Mouse (Mus musculus) brain, embryonic 18.5 days (tissue): ENCODE measurements at regions not wholly inside any gene's neighbourhood (a gene's known extent, or its start where the extent isn't known, plus 50 kb on each side); places are given as distances from the start of the nearest gene placed in this dataset.

Experiments
- DNase-seq: peaks from one replicate; pipeline ENCODE4 v3.0.0-alpha.2; 2012; ENCODE audit warnings: low read depth, low spot score

DNA sequence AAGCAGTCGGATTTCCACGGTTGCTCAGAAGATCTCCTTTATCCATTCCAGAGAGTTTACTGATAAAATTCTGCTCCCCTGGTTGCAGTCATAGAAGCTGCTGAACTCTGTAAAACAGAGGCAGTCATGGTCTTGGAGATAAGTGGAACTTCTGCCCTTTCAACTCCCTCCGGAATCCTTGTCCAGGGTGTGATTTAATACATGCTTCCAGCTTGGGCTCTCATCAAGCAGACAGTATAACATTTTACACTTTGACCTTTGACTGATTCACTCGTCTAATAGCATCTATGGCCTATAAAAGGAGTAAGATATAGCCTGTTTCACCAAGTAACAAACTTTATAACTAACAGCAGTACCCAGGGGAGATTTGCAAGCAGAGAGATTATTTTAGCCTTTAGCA, 274.0 kb upstream of the Dab2 start:
- no peak for DNase-seq

GRCm38 (mm10) chr15:6029214-6029613, 270.4 kb upstream of the Dab2 start:
- no peak for DNase-seq

DNA sequence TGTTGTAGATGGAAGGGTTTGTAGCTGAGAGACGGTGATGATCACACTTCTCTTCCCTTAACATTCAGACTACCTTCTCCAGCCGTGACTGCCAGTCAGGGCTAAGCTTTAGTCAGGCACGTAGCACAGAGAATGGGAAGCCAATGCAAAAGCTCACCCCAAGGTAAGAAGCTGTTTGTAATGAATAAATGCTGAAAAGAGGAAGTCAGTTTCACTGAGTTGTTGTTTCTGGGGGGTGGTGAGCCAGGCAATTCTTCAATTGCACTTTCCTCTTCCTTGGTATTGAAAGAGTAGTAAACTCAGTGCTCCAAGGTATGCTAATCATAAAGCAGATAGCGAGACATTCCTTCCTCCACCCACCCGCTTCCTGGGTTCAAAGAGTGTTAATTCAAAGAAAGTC, 269.2 kb upstream of the Dab2 start:
- DNase-seq: no peak

- no peak for DNase-seq
These were observed 265.4 kb upstream of the Dab2 start for GRCm38 (mm10) chr15:6034156-6034555.

- DNase-seq: no peak
These were observed 254.9 kb upstream of the Dab2 start for GRCm38 (mm10) chr15:6044511-6045256.

DNA sequence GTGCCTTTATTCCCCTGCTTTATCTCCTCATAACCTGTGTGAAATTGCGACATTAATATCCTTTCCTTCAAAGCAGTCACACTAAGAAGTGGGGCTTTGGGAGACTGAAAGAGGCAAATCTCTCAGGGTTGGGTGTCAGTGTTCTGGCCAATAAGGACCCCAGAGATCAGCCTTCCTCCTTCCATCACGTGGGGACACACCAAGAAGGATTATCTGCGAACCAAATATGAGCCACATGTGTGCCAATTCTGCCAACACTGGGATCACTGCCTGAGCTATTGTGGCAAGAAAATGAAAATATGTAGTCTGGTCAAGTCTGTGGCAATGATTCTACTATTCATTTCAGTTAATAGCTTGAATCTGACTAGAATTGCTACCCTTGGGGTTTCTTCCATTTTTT, 243.9 kb upstream of the Dab2 start:
- DNase-seq: no peak

- no peak for DNase-seq
These were observed 242.5 kb upstream of the Dab2 start for GRCm38 (mm10) chr15:6056887-6057626.

GRCm38 (mm10) chr15:6059361-6059760, 240.2 kb upstream of the Dab2 start:
- DNase-seq: no peak

GRCm38 (mm10) chr15:6059790-6060189, 239.8 kb upstream of the Dab2 start:
- DNase-seq: no peak

GRCm38 (mm10) chr15:6060649-6061048, 238.9 kb upstream of the Dab2 start:
- no peak for DNase-seq

- DNase-seq: no peak
These were observed 234.5 kb upstream of the Dab2 start for GRCm38 (mm10) chr15:6065100-6065499.

DNA sequence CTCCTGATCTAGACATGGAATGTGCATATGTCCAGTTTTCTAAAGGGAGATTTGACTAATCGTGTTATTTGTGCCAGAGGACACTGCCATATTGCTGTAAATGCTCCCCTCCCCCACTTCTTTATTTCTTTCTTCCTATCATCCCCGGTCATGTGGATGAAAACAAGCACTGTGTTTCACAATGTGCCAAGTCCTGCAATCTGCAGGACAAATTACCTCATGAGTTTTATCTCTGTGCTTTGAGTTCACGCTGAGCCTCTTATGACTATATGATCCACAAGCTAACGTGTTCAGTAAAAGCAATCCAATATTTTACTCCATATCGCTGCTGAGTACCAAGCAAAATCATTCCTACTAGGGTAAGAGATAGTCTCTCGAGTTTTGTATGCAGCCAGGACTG, 232.2 kb upstream of the Dab2 start:
- DNase-seq: no peak

- no peak for DNase-seq
These were observed 231.2 kb upstream of the Dab2 start for GRCm38 (mm10) chr15:6068371-6068770.

DNA sequence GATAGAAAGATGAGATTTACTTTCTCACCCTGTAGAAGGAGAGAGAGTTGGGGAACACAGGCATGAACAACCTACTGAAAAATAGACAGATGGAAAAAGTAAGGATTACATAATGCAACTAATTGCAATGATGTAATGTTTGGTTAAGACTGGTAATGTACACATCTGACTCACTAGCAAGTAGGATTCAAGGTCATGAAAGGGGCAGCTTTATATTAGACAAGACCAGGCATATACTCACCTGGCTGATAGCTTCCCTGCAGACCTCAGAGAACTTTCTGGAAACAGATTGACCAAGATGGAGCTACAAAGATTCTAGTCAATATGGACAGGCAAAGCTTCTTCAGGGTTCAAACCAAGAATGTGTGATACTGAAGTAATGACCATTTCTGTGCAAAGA, 227.7 kb upstream of the Dab2 start:
- no peak for DNase-seq

GRCm38 (mm10) chr15:6072920-6073319, 226.7 kb upstream of the Dab2 start:
- no peak for DNase-seq

DNA sequence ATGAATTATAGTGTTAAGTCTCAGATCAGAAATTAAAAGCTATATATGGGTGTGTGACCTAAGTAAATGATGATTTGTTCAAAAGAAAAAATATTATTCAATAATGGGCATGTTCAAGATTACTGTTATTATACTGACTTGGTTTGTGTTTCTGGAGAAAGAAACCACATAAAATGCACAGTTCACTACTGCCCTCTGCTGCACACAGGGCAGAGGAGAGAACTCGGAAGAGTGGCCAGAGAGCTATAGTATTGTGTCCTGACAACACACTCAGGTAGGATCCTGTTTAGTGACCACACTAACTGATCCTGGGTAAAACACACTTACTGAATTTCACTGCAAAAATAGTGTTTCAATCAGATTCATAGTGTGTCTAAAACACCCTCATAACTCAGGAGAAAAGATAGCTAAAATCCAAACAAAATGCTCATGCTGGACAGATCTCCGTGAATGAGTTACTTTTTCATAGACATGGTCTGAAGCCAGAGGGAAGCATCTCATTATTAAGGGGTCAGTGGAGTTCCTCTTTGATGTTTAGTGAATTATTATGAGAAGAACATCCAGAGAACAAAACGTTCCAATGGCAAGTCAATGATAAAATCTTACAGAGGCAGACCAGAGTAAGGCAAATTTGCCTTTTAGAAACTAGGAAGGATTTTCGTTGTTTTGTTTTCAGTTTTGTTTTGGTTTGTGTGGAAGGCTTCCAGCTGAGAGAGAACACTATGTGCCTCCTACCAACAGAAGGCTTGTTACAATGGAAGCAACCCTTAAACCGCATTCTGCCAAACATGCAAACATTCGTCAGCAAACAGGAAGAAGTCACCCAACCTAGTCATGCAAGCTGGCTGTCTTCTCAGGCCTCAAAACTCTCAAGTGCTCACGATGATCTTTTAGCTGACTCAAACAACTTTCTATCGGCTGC, 218.6 kb upstream of the Dab2 start:
- DNase-seq: peak; percentile 10

DNA sequence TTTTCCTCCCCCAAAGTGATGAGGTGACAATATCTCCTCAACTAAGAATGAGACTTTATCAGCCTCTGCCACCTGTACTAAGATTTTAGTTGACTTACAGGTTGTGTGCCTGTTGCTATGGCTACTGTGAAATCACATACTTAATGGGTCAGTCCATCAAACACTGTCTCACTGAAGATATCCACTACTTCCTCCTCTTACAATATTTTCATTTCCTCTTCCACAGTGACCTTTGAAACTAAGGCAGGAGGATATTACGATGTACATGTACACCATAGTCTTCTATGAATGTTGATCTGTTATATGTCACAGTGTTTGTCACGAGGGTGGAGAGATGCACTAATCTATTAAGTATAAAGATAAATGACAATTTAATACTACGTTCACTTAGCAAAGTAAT, 212.4 kb upstream of the Dab2 start:
- no peak for DNase-seq

DNA sequence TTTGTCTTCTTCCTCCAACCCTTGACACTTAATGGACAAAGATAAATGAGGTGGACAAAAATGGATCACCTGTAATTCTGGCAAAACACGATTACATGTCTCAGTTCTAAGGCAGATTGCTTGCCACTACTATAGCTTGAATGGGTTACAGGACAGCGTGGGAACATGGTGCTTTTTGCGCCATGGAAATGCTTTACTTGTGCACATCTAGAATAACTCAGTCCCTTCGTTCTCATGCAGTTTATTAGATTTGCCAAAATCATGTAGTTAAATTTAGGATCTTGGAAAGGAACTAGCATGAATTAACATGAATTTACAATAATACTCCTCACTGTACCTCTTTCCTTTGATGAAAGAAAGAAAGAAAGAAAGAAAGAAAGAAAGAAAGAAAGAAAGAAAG, 211.1 kb upstream of the Dab2 start:
- DNase-seq: peak; percentile 4

DNA sequence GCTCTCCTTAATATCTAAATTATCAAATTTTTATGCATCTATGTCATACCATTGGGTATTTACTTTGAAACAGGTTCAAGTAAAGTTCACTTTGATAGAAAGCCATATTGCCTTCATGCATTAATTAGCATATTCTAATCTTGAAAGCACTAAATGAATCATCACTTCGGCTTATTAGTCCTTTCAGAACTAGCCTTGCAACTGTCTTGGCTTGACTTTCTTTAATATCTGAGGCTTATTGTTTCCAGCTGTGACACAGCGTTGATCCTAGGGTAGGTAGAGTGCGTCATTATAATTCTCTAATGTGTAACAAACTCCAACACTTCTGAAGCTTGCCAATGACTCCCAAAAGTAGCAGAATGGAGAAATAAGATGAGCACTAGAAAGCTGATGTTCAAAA, 169.9 kb upstream of the Dab2 start:
- DNase-seq: no peak

- no peak for DNase-seq
These were observed 167.4 kb upstream of the Dab2 start for GRCm38 (mm10) chr15:6132216-6132615.

GRCm38 (mm10) chr15:6145071-6145470, 154.5 kb upstream of the Dab2 start:
- DNase-seq: no peak

DNA sequence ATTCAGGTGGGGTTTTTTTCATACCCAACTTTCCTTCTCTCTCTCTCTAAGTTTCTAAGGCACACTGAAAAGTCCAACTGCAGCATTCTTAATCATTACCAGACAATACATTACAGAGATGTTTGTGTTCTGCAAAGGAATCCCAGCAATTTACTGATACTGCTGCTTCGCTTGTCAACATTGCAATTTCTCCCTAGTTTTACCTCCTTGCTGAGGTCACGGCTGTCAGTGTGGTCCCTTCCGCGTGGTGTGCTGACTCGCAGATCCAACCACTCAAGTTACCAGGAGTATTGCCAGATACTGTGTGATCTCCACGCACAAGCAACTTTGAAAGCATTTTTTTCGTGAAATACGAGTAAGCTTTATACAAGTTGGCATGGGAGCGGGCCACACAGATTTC, 144.9 kb upstream of the Dab2 start:
- no peak for DNase-seq
